Mouse (Mus musculus) heart, embryonic 11.5 days (tissue): ENCODE data around the gene Casp9. TPM values are rescaled to one million over a fixed set of nuclear protein-coding genes. Genes with fewer than 3 reads are reported as not detected.
A peak's percentile ranks its signal among the peaks of the same experiment; 100 is the strongest.

Source experiments
- ATAC-seq: fragments of 200-750 bp; cut with Nextera tagmentation; replicated peaks from 2 replicates; pipeline ENCODE4 v1.8.0; 2017; ENCODE audit warnings: moderate library complexity; ENCODE audit not compliant: insufficient number of reproducible peaks, low FRiP score, low TSS enrichment
- H3K27ac ChIP-seq: fragments of 300-500 bp; sonication (generic); 2 replicates; pipeline ENCODE4 v1.5.1; 2014; ENCODE audit warnings: mild to moderate bottlenecking, low read depth, low read length
- H3K27me3 ChIP-seq: fragments of 300-500 bp; sonication (generic); 2 replicates; pipeline ENCODE4 v1.6.1; 2014; ENCODE audit warnings: mild to moderate bottlenecking, low read length, mixed read lengths; ENCODE audit not compliant: control insufficient read depth, insufficient read depth
- H3K36me3 ChIP-seq: fragments of 300-500 bp; sonication (generic); 2 replicates; pipeline ENCODE4 v1.6.1; 2014; ENCODE audit warnings: mild to moderate bottlenecking, low read length, moderate library complexity, mixed read lengths; ENCODE audit not compliant: control insufficient read depth, insufficient read depth
- H3K4me1 ChIP-seq: fragments of 300-500 bp; sonication (generic); 2 replicates; pipeline ENCODE4 v1.6.1; 2014; ENCODE audit warnings: low read length; ENCODE audit not compliant: control insufficient read depth, insufficient read depth
- H3K4me2 ChIP-seq: fragments of 300-500 bp; sonication (generic); 2 replicates; pipeline ENCODE4 v1.6.1; 2014; ENCODE audit warnings: mild to moderate bottlenecking, moderate library complexity
- H3K4me3 ChIP-seq: fragments of 300-500 bp; sonication (generic); 2 replicates; pipeline ENCODE4 v1.5.1; 2014; ENCODE audit warnings: low read depth, low read length
- H3K9ac ChIP-seq: fragments of 300-500 bp; sonication (generic); 2 replicates; pipeline ENCODE4 v1.6.1; 2014; ENCODE audit warnings: mild to moderate bottlenecking, low read depth, low read length, moderate library complexity
- H3K9me3 ChIP-seq: fragments of 300-500 bp; sonication (generic); replicated peaks from 2 replicates; pipeline ENCODE4 v1.6.1; 2016; ENCODE audit warnings: low read length; ENCODE audit not compliant: control insufficient read depth
- WGBS: fragments of 180-500 bp; shearing (Covaris S2); extraction: QIAGEN DNeasy Blood & Tissue Kit; methylation state at CpG from one replicate; pipeline ENCODE4 v1.1.7; 2014; ENCODE audit not compliant: insufficient replicate concordance; 5-methylcytosine and 5-hydroxymethylcytosine counted together
- polyA plus RNA-seq: library from polyadenylated mRNA; unstranded; fragments of >200 nt; fragmentation: Nextera tagmentation; extraction: Ambion mirVana; gene quantifications from 2 replicates; pipeline ENCODE4 v1.2.1, GENCODE M21; 2014

The Casp9 gene
- polyA plus RNA-seq, 1 experiment from 2014 or later: 15.4 TPM

- H3K4me3 ChIP-seq: no peak overlapping the region
- H3K9me3 ChIP-seq: no peaks in the 10 kb centered on the region
- 42% methylated on average over 4 of the region's 4 CpGs for WGBS
- H3K9ac ChIP-seq: no peak overlapping the region
- no peaks in the 10 kb centered on the region for H3K4me1 ChIP-seq
- no peak overlapping the region for H3K4me2 ChIP-seq
- no peaks in the 10 kb centered on the region for H3K27me3 ChIP-seq
- H3K27ac ChIP-seq: no peak overlapping the region
- H3K36me3 ChIP-seq: no peaks in the 10 kb centered on the region
- no peak for ATAC-seq
Observed at GRCm38 (mm10) chr4:141828177-141828576, 34.8 kb downstream of the Casp9 start.

GRCm38 (mm10) chr4:141830381-141830780 is 37.0 kb downstream of the Casp9 start:
- no peak for ATAC-seq

GRCm38 (mm10) chr4:141831361-141831760 is 37.9 kb downstream of the Casp9 start:
- 70% methylated on average over 7 of the region's 7 CpGs for WGBS
- no peak for ATAC-seq
- H3K4me3 ChIP-seq: no peak overlapping the region
- H3K36me3 ChIP-seq: no peaks in the 10 kb centered on the region
- H3K27me3 ChIP-seq: no peaks in the 10 kb centered on the region
- H3K4me1 ChIP-seq: no peaks in the 10 kb centered on the region
- H3K9me3 ChIP-seq: no peaks in the 10 kb centered on the region
- no peak overlapping the region for H3K9ac ChIP-seq
- no peak overlapping the region for H3K4me2 ChIP-seq
- no peak overlapping the region for H3K27ac ChIP-seq

More at GRCm38 (mm10) chr4:141830381-141830780, 37.0 kb downstream of the Casp9 start:
- Histone ChIP-seq H3K9ac (no peak overlapping the region), H3K27me3 (no peaks in the 10 kb centered on the region), H3K4me3 (no peak overlapping the region), H3K4me1 (no peaks in the 10 kb centered on the region), H3K9me3 (no peaks in the 10 kb centered on the region), H3K27ac (no peak overlapping the region), H3K4me2 (no peak overlapping the region), H3K36me3 (no peaks in the 10 kb centered on the region)
- 58% methylated on average over 11 of the region's 11 CpGs for WGBS

- Histone ChIP-seq H3K4me3 (no peak overlapping the region), H3K27ac (no peak overlapping the region), H3K4me1 (no peaks in the 10 kb centered on the region), H3K9me3 (no peaks in the 10 kb centered on the region), H3K4me2 (no peak overlapping the region), H3K27me3 (no peaks in the 10 kb centered on the region), H3K9ac (no peak overlapping the region), H3K36me3 (no peaks in the 10 kb centered on the region)
- 48% methylated on average over 1 of the region's 1 CpGs for WGBS
- ATAC-seq: no peak
Observed at GRCm38 (mm10) chr4:141833911-141834310, 40.5 kb downstream of the Casp9 start.

DNA sequence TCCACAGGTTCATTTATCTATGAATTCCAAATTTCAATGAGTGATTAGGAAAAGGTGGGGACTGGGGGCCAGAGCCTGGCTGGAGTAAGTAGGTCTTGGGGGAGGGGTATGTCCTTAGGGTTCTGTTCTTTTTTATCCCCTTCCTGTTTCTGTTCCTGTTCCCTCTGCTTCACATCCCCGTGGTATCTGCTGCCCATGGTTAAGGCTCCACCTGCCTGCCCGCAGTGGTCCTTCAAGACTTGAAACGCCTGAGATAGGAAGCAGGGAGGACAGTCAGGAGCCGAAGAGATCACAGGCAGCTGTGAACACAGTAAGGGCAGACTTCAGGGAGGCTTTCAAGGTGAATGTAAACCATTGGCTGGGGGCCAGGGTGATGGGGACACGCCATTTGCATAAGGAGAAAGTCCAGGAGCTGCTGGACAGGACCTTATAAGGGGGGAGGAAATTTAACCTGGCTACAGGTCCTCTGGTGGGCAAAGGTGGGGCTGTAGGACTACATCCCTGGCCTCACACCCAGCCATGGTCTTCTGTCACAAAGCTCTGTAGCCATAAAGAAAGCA is 41.2 kb downstream of the Casp9 start:
- no peak; the same call in 1 of the 2 replicates for ATAC-seq
- no peaks in the 10 kb centered on the region for H3K4me1 ChIP-seq
- WGBS: 59% methylated on average over 5 of the region's 5 CpGs
- H3K4me2 ChIP-seq: no peak overlapping the region
- H3K27ac ChIP-seq: no peak overlapping the region
- H3K9me3 ChIP-seq: no peaks in the 10 kb centered on the region
- H3K9ac ChIP-seq: no peak overlapping the region
- no peaks in the 10 kb centered on the region for H3K36me3 ChIP-seq
- H3K27me3 ChIP-seq: no peaks in the 10 kb centered on the region
- no peak overlapping the region for H3K4me3 ChIP-seq

DNA sequence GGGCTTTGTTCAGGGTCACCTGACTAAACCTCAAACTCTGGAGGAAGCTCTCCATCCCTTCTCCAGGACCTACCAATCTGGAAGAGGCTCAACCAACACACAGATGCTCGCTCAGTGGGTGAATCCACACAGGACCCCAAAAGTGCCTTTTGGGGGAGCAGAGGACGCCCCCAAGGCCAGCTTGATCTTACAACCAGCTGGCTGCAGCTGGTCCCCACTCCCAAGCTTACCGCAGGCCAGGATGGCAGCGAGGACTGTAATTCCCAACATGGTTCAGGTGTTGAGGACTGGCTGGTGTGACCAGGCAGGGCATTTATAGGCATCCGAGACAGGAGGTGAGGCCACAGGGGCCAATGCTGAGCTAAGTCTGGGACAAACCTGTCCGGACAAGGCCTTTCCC is 52.6 kb downstream of the Casp9 start, which contains the start of gene Ctrc:
TSS of gene Ctrc (minus strand) at position 361 of the 400 bp plus-strand sequence.
- Histone ChIP-seq H3K4me3 (no peak within 1 kb of the TSS), H3K9ac (no peak within 1 kb of the TSS), H3K27me3 (no peaks in the 10 kb centered on the region), H3K36me3 (no peaks in the 10 kb centered on the region), H3K9me3 (no peaks in the 10 kb centered on the region), H3K4me1 (no peaks in the 10 kb centered on the region), H3K27ac (no peak within 1 kb of the TSS), H3K4me2 (no peak within 1 kb of the TSS)
- 75% methylated on average over 6 of the region's 6 CpGs for WGBS
- no peak for ATAC-seq

- 79% methylated on average over 9 of the region's 9 CpGs for WGBS
- no peaks in the 10 kb centered on the region for H3K27me3 ChIP-seq
- no peak overlapping the region for H3K4me2 ChIP-seq
- H3K4me3 ChIP-seq: no peak overlapping the region
- H3K36me3 ChIP-seq: no peaks in the 10 kb centered on the region; the same call in 1 of the 2 replicates
- ATAC-seq: no peak
- no peak overlapping the region for H3K27ac ChIP-seq
- no peak overlapping the region for H3K9ac ChIP-seq
- no peaks in the 10 kb centered on the region for H3K9me3 ChIP-seq
- no peaks in the 10 kb centered on the region for H3K4me1 ChIP-seq
Observed at GRCm38 (mm10) chr4:141853437-141853836, 60.0 kb downstream of the Casp9 start.

GRCm38 (mm10) chr4:141857422-141857930 is 64.1 kb downstream of the Casp9 start:
- H3K27me3 ChIP-seq: no peaks in the 10 kb centered on the region
- no peak overlapping the region for H3K4me3 ChIP-seq
- H3K36me3 ChIP-seq: peaks cover 18% of the 10 kb centered on the region
- no peaks in the 10 kb centered on the region for H3K4me1 ChIP-seq
- no peak overlapping the region for H3K9ac ChIP-seq
- H3K27ac ChIP-seq: 0 out of 2 replicates have a peak overlapping the region, but pooled peaks have one; percentile 29
- no peak overlapping the region for H3K4me2 ChIP-seq
- 19% methylated on average over 10 of the region's 10 CpGs for WGBS
- peak; percentile 36 for ATAC-seq
- H3K9me3 ChIP-seq: no peaks in the 10 kb centered on the region

GRCm38 (mm10) chr4:141858501-141858900 is 65.1 kb downstream of the Casp9 start:
- WGBS: 90% methylated on average over 20 of the region's 20 CpGs
- Histone ChIP-seq H3K27me3 (no peaks in the 10 kb centered on the region), H3K9me3 (no peaks in the 10 kb centered on the region), H3K27ac (no peak overlapping the region), H3K4me3 (no peak overlapping the region), H3K4me2 (no peak overlapping the region), H3K9ac (no peak overlapping the region), H3K4me1 (0 out of 2 replicates have a peak, but pooled peaks cover 4% of the 10 kb centered on the region), H3K36me3 (peaks cover 20% of the 10 kb centered on the region)
- ATAC-seq: no peak
